Mouse (Mus musculus): ENCODE measurements around the gene Cbarp.
A peak's percentile ranks its signal among the peaks of the same experiment; 100 is the strongest.

Cbarp gene

GRCm38 (mm10) chr10:80142530-80142925 is 1.9 kb upstream of the Cbarp start:
- peak; percentile 64 for DNase-seq

GRCm38 (mm10) chr10:80141786-80142529 is 1.3 kb upstream of the Cbarp start:
- DNase-seq = peak; percentile 98

- peak; percentile 97 for DNase-seq
These were observed 608 bp upstream of the Cbarp start for GRCm38 (mm10) chr10:80141243-80141642.

- no peak for DNase-seq
These were observed 515 bp downstream of the Cbarp start for GRCm38 (mm10) chr10:80139975-80140665.

- DNase-seq = no peak
These were observed 1.2 kb downstream of the Cbarp start for GRCm38 (mm10) chr10:80139439-80139775.

- peak; percentile 83 for DNase-seq
These were observed 1.8 kb downstream of the Cbarp start, which contains the start of gene Atp5d for GRCm38 (mm10) chr10:80138553-80139438. Gene Atp5d (plus strand): TSS chr10:80138632.

- no peak for DNase-seq
These were observed 2.7 kb downstream of the Cbarp start for GRCm38 (mm10) chr10:80137626-80138552.

GRCm38 (mm10) chr10:80136952-80137625 is 3.5 kb downstream of the Cbarp start:
- DNase-seq = peak; percentile 56

GRCm38 (mm10) chr10:80136179-80136951 is 4.3 kb downstream of the Cbarp start:
- DNase-seq = no peak

- DNase-seq = no peak
These were observed 5.0 kb downstream of the Cbarp start for GRCm38 (mm10) chr10:80135641-80136040.

- no peak for DNase-seq
These were observed 5.5 kb downstream of the Cbarp start for GRCm38 (mm10) chr10:80135161-80135560.

GRCm38 (mm10) chr10:80134421-80134820 is 6.2 kb downstream of the Cbarp start:
- DNase-seq = peak; percentile 45

GRCm38 (mm10) chr10:80133226-80133849 is 7.3 kb downstream of the Cbarp start:
- peak; percentile 58 for DNase-seq

- peak; percentile 38 for DNase-seq
These were observed 8.7 kb downstream of the Cbarp start for GRCm38 (mm10) chr10:80131952-80132350.

GRCm38 (mm10) chr10:80131316-80131951 is 9.2 kb downstream of the Cbarp start:
- DNase-seq = peak; percentile 49

GRCm38 (mm10) chr10:80130403-80131031 is 10.1 kb downstream of the Cbarp start:
- DNase-seq = peak; percentile 72

- no peak for DNase-seq
These were observed 10.8 kb downstream of the Cbarp start for GRCm38 (mm10) chr10:80129846-80130245.

GRCm38 (mm10) chr10:80127920-80128319 is 12.7 kb downstream of the Cbarp start:
- no peak for DNase-seq

GRCm38 (mm10) chr10:80123932-80124562 is 16.6 kb downstream of the Cbarp start:
- DNase-seq = no peak
